Mouse (Mus musculus) adrenal gland, postnatal 14 days (tissue): Measurements from ENCODE around the gene Aldh1l1. TPM values are rescaled to one million over a fixed set of nuclear protein-coding genes. Genes with fewer than 3 reads are reported as not detected.
A peak's percentile ranks its signal among the peaks of the same experiment; 100 is the strongest.

Experiments used
- DNase-seq: peaks from one replicate; pipeline ENCODE4 v3.0.0; 2021; ENCODE audit warnings: mixed read lengths
- total RNA-seq: library from RNA; stranded (reverse); gene quantifications from 2 replicates; pipeline ENCODE4 v1.2.3, GENCODE M21; 2021

The Aldh1l1 gene
- total RNA-seq, 1 experiment from 2014 or later: 130 TPM

GRCm38 (mm10) chr6:90470947-90471541 lies 15.2 kb upstream of the Aldh1l1 start:
- DNase-seq: peak; percentile 43

- DNase-seq: no peak
Observed at GRCm38 (mm10) chr6:90472079-90472478, 14.1 kb upstream of the Aldh1l1 start.

- no peak for DNase-seq
Observed at GRCm38 (mm10) chr6:90472697-90473096, 13.5 kb upstream of the Aldh1l1 start.

- DNase-seq: no peak
Observed at GRCm38 (mm10) chr6:90473630-90474360, 12.4 kb upstream of the Aldh1l1 start.

- DNase-seq: no peak
Observed at GRCm38 (mm10) chr6:90474361-90474750, 11.9 kb upstream of the Aldh1l1 start.

GRCm38 (mm10) chr6:90475176-90475853 lies 10.9 kb upstream of the Aldh1l1 start:
- DNase-seq: no peak

- no peak for DNase-seq
Observed at GRCm38 (mm10) chr6:90475854-90476212, 10.4 kb upstream of the Aldh1l1 start.

GRCm38 (mm10) chr6:90476941-90477518 lies 9.2 kb upstream of the Aldh1l1 start:
- peak; percentile 45 for DNase-seq

- no peak for DNase-seq
Observed at GRCm38 (mm10) chr6:90484249-90484648, 2.0 kb upstream of the Aldh1l1 start.

GRCm38 (mm10) chr6:90484876-90485275 lies 1.4 kb upstream of the Aldh1l1 start:
- DNase-seq: no peak

- no peak for DNase-seq
Observed at GRCm38 (mm10) chr6:90487531-90487930, 1.3 kb downstream of the Aldh1l1 start.

GRCm38 (mm10) chr6:90489532-90489931 lies 3.3 kb downstream of the Aldh1l1 start:
- no peak for DNase-seq

GRCm38 (mm10) chr6:90490976-90491375 lies 4.7 kb downstream of the Aldh1l1 start:
- DNase-seq: no peak

- DNase-seq: peak; percentile 64
Observed at GRCm38 (mm10) chr6:90491956-90492744, 5.9 kb downstream of the Aldh1l1 start.

GRCm38 (mm10) chr6:90494155-90494554 lies 7.9 kb downstream of the Aldh1l1 start:
- no peak for DNase-seq

GRCm38 (mm10) chr6:90494566-90494965 lies 8.3 kb downstream of the Aldh1l1 start:
- no peak for DNase-seq

GRCm38 (mm10) chr6:90495282-90495912 lies 9.2 kb downstream of the Aldh1l1 start:
- DNase-seq: no peak

GRCm38 (mm10) chr6:90496217-90496616 lies 10.0 kb downstream of the Aldh1l1 start:
- DNase-seq: no peak

- DNase-seq: no peak
Observed at GRCm38 (mm10) chr6:90499509-90499908, 13.3 kb downstream of the Aldh1l1 start.

GRCm38 (mm10) chr6:90501222-90501940 lies 15.2 kb downstream of the Aldh1l1 start:
- DNase-seq: peak; percentile 57

- DNase-seq: peak; percentile 16
Observed at GRCm38 (mm10) chr6:90505906-90506305, 19.7 kb downstream of the Aldh1l1 start.
